Mouse (Mus musculus) bone marrow, adult 2 months (tissue): Measurements from ENCODE around the gene Sdr39u1.

Source experiments
- CTCF ChIP-seq: fragments of 200-500 bp; IDR thresholded peaks from 2 replicates; pipeline ENCODE4 v1.5.1; 2011; ENCODE audit warnings: low read length, control low read depth; ENCODE audit not compliant: control insufficient read depth, insufficient read depth
- POLR2A ChIP-seq: fragments of 200-500 bp; IDR thresholded peaks from 2 replicates; pipeline ENCODE4 v1.6.1; 2011; ENCODE audit warnings: low read depth, mild to moderate bottlenecking, control low read depth, low read length, borderline replicate concordance; ENCODE audit not compliant: control insufficient read depth

GRCm38 (mm10) chr14:55854406-55855100 lies 45.5 kb downstream of the Sdr39u1 start:
- TF ChIP-seq CTCF (no peak), POLR2A (no peak)
